21 mouse cellular contexts compared by ENCODE assay signal in the genomic region with DNA sequence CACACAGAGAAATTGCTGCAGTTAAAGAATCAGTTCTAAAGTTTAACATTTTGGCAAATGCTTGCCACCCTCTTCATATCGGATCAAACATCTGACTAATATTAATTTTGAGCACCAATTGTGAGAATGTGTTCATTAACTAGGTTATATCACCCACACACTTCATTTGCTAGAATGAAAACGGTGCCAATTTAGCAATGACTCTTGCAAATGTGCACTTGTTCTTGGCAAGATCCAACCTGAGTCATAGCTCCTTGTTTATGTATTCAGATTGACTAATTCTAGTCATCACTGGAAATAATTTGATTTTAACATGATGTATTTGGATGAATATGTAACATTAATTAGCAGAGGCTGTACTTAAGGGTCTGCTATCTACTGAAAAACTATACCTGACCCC.
DNase-seq lines count a peak whose midpoint lies in the region; ATAC-seq and TF ChIP-seq lines count a peak whose summit lies in the region.
"Had no signal": no experiment of that assay in that cellular context is flagged by ENCODE, and none has a peak within 500 bp of the region (broad histone marks: within the 10 kb centered on the region; RNA-seq: fewer than 3 reads in every experiment).

No protein-coding gene starts in this region.

- H3K9ac ChIP-seq in forebrain, embryonic 14.5 days (ENCODE audit: low read length), result no peak overlapping the region
- no peak overlapping the region for H3K9ac ChIP-seq in forebrain, embryonic 11.5 days (ENCODE audit: low read length)
- H3K9ac ChIP-seq: embryonic facial prominence, embryonic 15.5 days; hindbrain, embryonic 12.5 days; liver, embryonic 13.5 days; lung, embryonic 14.5 days; midbrain, embryonic 12.5 days had no signal

- no peak for TF ChIP-seq CTCF in layer of hippocampus, adult 2 months (conservative IDR thresholded peaks at IDR 0.05)
- no peak for TF ChIP-seq CTCF in thymus, adult 2 months (IDR thresholded peaks at IDR 0.05; ENCODE audit: borderline replicate concordance, control insufficient read depth, extremely low read depth, insufficient read depth, low read length, poor library complexity)

- H3K4me1 ChIP-seq in forebrain, embryonic 14.5 days (ENCODE audit: control insufficient read depth, insufficient read depth, low read length), result no peaks in the 10 kb centered on the region
- H3K4me1 ChIP-seq in forebrain, embryonic 11.5 days (replicated peaks; ENCODE audit: control insufficient read depth, insufficient read depth, low read length), result no peaks in the 10 kb centered on the region
- H3K4me1 ChIP-seq in thymus, adult 2 months (replicated peaks; ENCODE audit: control insufficient read depth, insufficient read depth, low read length), result no peaks in the 10 kb centered on the region
- H3K4me1 ChIP-seq: embryonic facial prominence, embryonic 15.5 days; hindbrain, embryonic 12.5 days; liver, embryonic 13.5 days; midbrain, embryonic 12.5 days had no signal

- no peaks in the 10 kb centered on the region for H3K9me3 ChIP-seq in forebrain, embryonic 14.5 days (replicated peaks; ENCODE audit: control insufficient read depth, low read length)
- H3K9me3 ChIP-seq in forebrain, embryonic 11.5 days (ENCODE audit: control insufficient read depth, low read length), result no peaks in the 10 kb centered on the region
- H3K9me3 ChIP-seq: embryonic facial prominence, embryonic 15.5 days; G1E; hindbrain, embryonic 12.5 days; liver, embryonic 13.5 days; midbrain, embryonic 12.5 days had no signal

- TF ChIP-seq POLR2A in thymus, adult 2 months (IDR thresholded peaks at IDR 0.05; ENCODE audit: control insufficient read depth, extremely low read depth, insufficient read depth, low read length, poor library complexity), result no peak

- H3K4me2 ChIP-seq in forebrain, embryonic 14.5 days (ENCODE audit: low read length), result no peak overlapping the region
- H3K4me2 ChIP-seq in forebrain, embryonic 11.5 days (ENCODE audit: low read depth, low read length, severe bottlenecking), result no peak overlapping the region
- H3K4me2 ChIP-seq: embryonic facial prominence, embryonic 15.5 days; hindbrain, embryonic 12.5 days; liver, embryonic 13.5 days; lung, embryonic 14.5 days; midbrain, embryonic 12.5 days had no signal

- 70% methylated on average over 2 of the region's 2 CpGs for WGBS in forebrain, embryonic 14.5 days
- 86% methylated on average over 2 of the region's 2 CpGs for WGBS in forebrain, embryonic 11.5 days
- WGBS in thymus, adult 2 months, result 79% methylated on average over 2 of the region's 2 CpGs

- no peak overlapping the region for H3K4me3 ChIP-seq in forebrain, embryonic 14.5 days (ENCODE audit: low read depth, low read length)
- no peak overlapping the region for H3K4me3 ChIP-seq in forebrain, embryonic 11.5 days (ENCODE audit: low read depth, low read length)
- no peak overlapping the region for H3K4me3 ChIP-seq in layer of hippocampus, adult 2 months
- no peak overlapping the region for H3K4me3 ChIP-seq in thymus, adult 2 months (ENCODE audit: control insufficient read depth, insufficient read depth, low read length)
- H3K4me3 ChIP-seq: embryonic facial prominence, embryonic 15.5 days; hindbrain, embryonic 12.5 days; left cerebral cortex, adult 2 months; liver, embryonic 13.5 days; midbrain, embryonic 12.5 days had no signal

- no peaks in the 10 kb centered on the region for H3K36me3 ChIP-seq in forebrain, embryonic 14.5 days (ENCODE audit: control insufficient read depth, insufficient read depth, low read length)
- H3K36me3 ChIP-seq in forebrain, embryonic 11.5 days (ENCODE audit: control insufficient read depth, insufficient read depth, low read length), result no peaks in the 10 kb centered on the region
- H3K36me3 ChIP-seq in thymus, adult 2 months (ENCODE audit: control insufficient read depth, insufficient read depth, low read length), result no peaks in the 10 kb centered on the region
- H3K36me3 ChIP-seq: embryonic facial prominence, embryonic 15.5 days; G1E; hindbrain, embryonic 12.5 days; liver, embryonic 13.5 days; midbrain, embryonic 12.5 days had no signal

- peak; percentile 33 for DNase-seq in forebrain, embryonic 14.5 days (ENCODE audit: low spot score)
- DNase-seq in forebrain, embryonic 11.5 days (ENCODE audit: low spot score), result no peak
- peak; percentile 3 to 8 for DNase-seq in left cerebral cortex, postnatal 14 days (ENCODE audit: low spot score in 2 of 2)
- no peak for DNase-seq in left cerebral cortex, postnatal 10 days (ENCODE audit: extremely low spot score in 1 of 2, low spot score in 2 of 2)
- peak; percentile 62 to 80 for DNase-seq in layer of hippocampus, adult 2 months (ENCODE audit: low spot score in 2 of 2)
- DNase-seq in thymus, adult 2 months, result no peak
- DNase-seq in adrenal gland, postnatal 14 days, result no peak
- DNase-seq: adrenal gland, adult 2 months; B cell, adult 2 months; gastrocnemius, postnatal 36 days; kidney, postnatal 25 days; liver, embryonic 13.5 days; lung, embryonic 14.5 days had no signal

- H3K27ac ChIP-seq in forebrain, embryonic 14.5 days (ENCODE audit: low read depth, low read length), result no peak overlapping the region
- H3K27ac ChIP-seq in forebrain, embryonic 11.5 days (ENCODE audit: low read depth, low read length), result no peak overlapping the region
- H3K27ac ChIP-seq in layer of hippocampus, adult 2 months, result no peak overlapping the region
- H3K27ac ChIP-seq in thymus, adult 2 months (ENCODE audit: control insufficient read depth, insufficient read depth, low read length), result no peak overlapping the region
- H3K27ac ChIP-seq: embryonic facial prominence, embryonic 15.5 days; hindbrain, embryonic 12.5 days; left cerebral cortex, adult 2 months; liver, embryonic 13.5 days; midbrain, embryonic 12.5 days; stomach, postnatal 0 days had no signal

- intact Hi-C loops in left cerebral cortex, postnatal 14 days (cut with DNase I), result no loop called here
- intact Hi-C loops in left cerebral cortex, postnatal 10 days (cut with DNase I), result no loop called here

- ATAC-seq in forebrain, embryonic 14.5 days, result no peak
- ATAC-seq in forebrain, embryonic 11.5 days (replicated peaks; ENCODE audit: low FRiP score), result no peak
- ATAC-seq: intestine, postnatal 0 days had no signal

- H3K27me3 ChIP-seq in forebrain, embryonic 14.5 days (replicated peaks; ENCODE audit: control insufficient read depth, insufficient read depth, low read length), result no peaks in the 10 kb centered on the region
- no peaks in the 10 kb centered on the region for H3K27me3 ChIP-seq in forebrain, embryonic 11.5 days (ENCODE audit: control insufficient read depth, insufficient read depth, low read length)
- H3K27me3 ChIP-seq in thymus, adult 2 months (ENCODE audit: control insufficient read depth, insufficient read depth, low read length), result no peaks in the 10 kb centered on the region
- H3K27me3 ChIP-seq: CH12.LX; embryonic facial prominence, embryonic 15.5 days; hindbrain, embryonic 12.5 days; liver, embryonic 13.5 days; midbrain, embryonic 12.5 days had no signal

Comparison
In these comparisons a context has a peak if more than half of its experiments do, and no peak if none do; other contexts are left out.
1. DNase-seq: peak in forebrain, embryonic 14.5 days (single experiment), left cerebral cortex, postnatal 14 days (2 of 2) and layer of hippocampus, adult 2 months (2 of 2); none in forebrain, embryonic 11.5 days (single experiment), left cerebral cortex, postnatal 10 days (0 of 2), thymus, adult 2 months (single experiment) and adrenal gland, postnatal 14 days (single experiment).